Mouse (Mus musculus) inflammation-experienced regulatory T-cells, adult 6 months (primary cell): Measurements from ENCODE around the gene Ccdc13. TPM values are rescaled to one million over a fixed set of nuclear protein-coding genes. Genes with fewer than 3 reads are reported as not detected.

Experiments
- ATAC-seq: one replicate; pipeline ENCODE4 v1.8.0; 2017
- polyA plus RNA-seq, 3 experiments: library from polyadenylated mRNA; unstranded; fragments of 100-300 nt; shearing (Covaris generic); gene quantifications; one replicate each; pipeline ENCODE4 v1.2.1; 2017

The Ccdc13 gene
- not detected for polyA plus RNA-seq

GRCm38 (mm10) chr9:121838829-121839621 is at the start of gene Ccdc13:
Ccdc13 (minus strand) TSS chr9:121839461.
- ATAC-seq, result no peak

- ATAC-seq, result no peak
Measured at GRCm38 (mm10) chr9:121882015-121882457, 42.8 kb upstream of the Ccdc13 start.

GRCm38 (mm10) chr9:121881301-121881700 is 42.0 kb upstream of the Ccdc13 start:
- ATAC-seq, result no peak

GRCm38 (mm10) chr9:121880840-121881239 is 41.6 kb upstream of the Ccdc13 start:
- ATAC-seq, result peak; percentile 75

DNA sequence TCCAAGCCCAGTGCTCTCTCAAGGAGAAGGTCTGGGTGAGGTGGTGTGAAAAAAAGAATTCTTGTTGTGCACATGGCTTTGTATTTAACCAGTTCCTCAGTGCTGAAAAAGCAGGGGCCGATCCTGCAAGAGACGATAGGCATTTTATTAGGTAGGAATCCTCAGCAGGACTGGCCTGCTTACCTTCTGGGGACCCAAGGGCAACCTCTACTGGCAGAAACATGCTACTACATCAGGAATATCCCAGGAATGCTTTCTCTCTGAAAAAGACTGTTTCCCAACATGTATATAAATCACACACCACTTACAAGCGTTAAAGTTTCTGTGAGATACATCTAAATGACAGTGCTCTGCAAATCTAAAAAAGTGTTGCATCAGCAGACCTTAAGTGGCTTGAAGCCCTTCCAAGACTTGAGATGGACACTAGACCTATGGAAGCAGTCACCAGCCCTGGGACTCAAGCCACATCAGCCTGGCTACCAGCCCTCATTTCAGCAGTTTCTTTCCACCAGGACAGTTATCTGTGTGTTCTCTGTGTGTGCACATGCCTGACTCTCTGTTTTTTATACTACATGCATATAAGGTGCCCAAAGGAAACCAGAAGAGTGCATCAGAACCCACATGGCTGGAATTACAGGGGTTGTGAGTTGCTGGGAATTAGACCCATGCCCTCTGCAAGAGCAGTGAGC is 37.9 kb upstream of the Ccdc13 start:
- no peak for ATAC-seq

DNA sequence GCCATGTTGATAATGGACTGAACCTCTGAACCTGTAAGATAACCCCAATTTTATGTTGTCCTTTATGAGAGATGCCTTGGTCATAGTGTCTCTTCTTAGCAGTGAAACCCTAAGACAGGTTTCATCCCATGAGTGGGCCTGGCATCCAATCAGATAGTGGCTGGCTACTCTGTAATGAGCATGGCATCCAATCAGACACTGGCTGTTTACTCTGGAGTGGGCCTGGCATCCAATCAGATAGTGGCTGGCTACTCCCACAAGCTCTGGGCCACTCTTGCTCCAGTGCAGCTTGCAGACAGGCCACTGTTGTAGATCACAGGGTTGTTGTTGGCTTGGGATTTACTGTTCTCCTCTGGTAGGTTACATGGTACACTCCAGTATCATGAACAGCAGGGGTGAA is 34.3 kb upstream of the Ccdc13 start:
- no peak for ATAC-seq

DNA sequence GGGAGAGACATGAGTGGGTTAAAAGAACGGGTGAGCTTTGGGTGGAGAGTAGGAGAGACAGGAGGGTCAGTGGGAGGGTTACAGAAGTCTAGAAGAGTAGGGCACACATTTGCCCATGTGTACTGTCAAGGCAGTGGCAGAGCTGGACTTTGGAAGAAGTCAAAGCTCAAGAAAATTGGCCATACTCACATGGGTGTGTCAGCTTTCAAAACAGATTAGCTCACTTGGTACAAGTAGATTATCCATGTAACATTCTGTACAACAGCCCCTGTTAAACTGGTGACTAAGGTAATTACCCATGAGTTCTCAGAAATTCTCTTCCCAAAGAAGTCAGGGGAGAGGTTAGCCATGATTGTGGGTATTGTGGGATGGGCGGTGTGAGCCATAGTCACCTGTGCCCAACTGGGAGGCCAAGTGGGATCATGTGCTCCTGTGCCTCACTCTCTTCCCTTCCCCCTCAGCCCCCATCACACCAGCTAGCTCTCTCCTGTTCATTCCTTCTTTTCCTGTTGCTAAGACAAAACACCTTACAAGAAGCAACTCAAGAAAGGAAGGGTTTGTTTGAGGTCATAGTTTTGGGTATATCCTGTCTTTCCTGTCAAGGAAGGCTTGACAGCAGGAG is 32.9 kb upstream of the Ccdc13 start:
- ATAC-seq, result no peak

- no peak for ATAC-seq
Measured at GRCm38 (mm10) chr9:121869973-121870515, 30.8 kb upstream of the Ccdc13 start.

DNA sequence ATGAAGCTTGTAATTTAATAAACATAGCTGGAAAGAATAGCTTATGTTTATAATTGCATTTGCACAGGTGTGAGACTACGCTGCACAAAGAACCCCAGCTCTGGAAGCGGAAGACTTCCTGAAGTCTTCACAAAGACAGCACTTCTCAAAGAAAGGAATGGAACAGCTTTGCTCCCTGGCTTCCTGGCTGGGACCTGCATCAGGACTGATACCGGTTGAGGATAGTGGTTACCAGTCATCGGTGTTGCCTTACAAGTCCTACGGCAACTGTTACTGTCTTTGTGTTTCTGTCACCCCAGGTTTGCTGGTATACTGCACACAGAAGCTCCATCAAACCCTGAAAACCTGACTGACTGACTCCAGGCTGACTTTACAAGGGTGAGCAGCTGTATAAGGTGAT is 30.2 kb upstream of the Ccdc13 start:
- ATAC-seq, result no peak

GRCm38 (mm10) chr9:121868236-121868635 is 29.0 kb upstream of the Ccdc13 start:
- no peak for ATAC-seq

DNA sequence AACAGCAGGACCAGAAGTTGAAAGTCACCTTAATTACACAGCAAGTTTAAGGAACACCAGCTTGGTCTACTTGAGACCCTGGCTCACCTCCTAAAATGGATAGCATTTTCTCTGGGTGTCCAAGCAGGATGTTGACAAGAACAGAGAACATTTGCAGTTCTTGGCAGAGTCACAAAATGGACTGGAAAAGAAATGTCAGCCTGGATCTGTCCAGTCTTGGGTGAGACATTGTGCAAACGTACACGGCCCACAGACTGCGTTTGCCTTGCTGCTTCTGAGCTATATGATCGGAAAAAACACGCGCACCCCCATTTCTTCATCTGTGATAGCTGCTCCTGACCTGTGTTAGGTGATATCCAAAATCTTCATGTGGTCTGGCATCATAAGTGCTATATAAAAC is 28.4 kb upstream of the Ccdc13 start:
- ATAC-seq, result no peak

DNA sequence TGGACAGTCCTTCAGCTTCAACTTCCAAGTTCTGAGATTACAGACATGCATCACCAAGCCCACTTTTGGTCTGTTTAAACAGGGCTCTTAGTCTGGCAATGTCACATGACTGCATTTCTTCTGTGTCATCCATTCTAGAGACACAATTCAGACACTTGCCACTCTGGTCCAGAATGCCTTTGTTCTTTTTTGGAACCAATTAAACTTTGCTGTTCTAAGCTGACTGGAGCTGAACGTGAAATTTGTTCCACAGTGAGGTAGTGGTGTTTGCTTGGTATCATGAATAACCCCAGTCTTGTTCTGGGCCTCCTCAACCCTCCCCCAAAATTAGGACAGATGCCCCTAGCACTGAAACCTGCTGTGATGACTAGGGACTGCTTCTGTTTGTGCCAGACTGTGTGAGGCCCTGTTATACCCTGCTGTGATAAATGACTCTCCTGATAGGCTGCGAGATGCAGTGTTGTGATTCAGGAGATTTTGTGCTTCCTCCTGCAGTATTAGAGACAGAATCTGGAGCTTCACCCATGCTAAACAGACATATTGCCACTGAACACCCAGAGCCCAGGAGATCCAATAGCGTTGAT is 26.3 kb upstream of the Ccdc13 start:
- no peak for ATAC-seq

GRCm38 (mm10) chr9:121864837-121865236 is 25.6 kb upstream of the Ccdc13 start:
- ATAC-seq, result no peak

DNA sequence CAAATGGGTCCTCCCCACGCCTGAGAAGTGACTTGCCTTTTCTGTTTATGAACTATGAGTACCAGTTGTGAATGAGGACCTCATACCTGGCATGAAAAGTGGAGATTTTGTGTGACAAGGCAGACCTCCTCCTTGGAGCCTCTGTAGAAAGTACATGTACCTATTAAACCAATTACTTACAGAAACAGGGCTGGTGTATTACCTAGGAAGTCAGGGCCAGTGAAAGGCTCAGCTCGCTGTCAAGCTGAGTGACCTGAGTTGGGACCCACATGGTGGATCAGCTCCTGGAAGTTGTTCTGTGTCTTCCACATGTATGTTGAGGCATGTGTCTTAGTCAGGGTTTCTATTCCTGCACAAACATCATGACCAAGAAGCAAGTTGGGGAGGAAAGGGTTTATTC is 21.7 kb upstream of the Ccdc13 start:
- no peak for ATAC-seq

DNA sequence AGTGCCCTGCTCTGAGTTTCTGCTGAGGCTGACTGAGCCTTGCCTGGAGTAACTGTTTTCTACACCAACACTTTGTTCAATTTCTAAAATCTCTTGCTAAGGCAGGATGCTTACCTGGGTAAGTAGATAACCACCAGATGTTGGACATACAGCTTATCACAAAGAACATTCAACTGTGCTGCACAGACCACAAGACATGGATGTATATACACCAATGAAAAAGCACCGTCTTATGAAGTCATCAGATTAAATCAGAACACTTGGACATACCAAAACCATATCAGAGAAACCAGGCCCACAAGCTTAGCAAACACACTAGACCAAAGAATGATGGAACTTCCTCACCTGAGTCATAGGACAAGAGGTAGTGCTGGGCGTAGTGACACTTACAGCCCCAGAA is 20.1 kb upstream of the Ccdc13 start:
- no peak for ATAC-seq

GRCm38 (mm10) chr9:121858153-121858488 is 18.9 kb upstream of the Ccdc13 start, which contains the start of gene Higd1a:
Higd1a (minus strand) TSS chr9:121858362.
- ATAC-seq, result no peak

DNA sequence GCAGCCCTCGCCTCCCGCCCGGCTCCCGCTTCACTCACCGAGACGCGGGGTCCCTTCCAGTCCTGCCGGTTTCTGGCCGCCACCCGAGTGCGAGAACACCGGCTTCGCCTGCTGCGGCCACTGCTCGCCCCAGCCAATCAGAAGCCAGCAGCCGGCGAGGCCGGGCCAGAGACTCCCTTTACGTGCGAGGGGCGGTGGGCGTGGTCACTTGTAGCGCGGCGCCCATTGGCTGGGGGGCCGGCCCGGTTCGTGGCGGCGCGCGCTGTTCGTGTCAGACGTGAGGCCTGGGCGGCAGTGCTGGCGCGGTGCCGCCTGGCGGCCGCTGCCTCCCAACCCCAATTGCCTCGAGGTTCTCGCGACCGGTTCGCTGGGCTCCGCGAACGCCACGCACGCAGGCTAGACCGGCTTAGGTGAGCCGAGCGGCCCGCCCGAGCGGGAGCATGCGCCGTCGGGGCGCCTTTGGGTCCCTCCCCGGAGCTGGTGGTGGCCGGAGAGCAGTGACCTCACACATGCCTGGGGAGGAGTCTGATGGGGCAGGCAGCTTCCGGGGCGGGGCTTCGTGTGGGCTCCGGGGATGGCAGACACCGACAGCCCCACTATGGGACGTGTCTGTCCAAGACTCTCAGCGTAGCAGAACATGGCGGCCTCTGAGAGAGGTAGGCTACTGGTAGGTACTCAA is 18.4 kb upstream of the Ccdc13 start:
- ATAC-seq, result peak; percentile 91

DNA sequence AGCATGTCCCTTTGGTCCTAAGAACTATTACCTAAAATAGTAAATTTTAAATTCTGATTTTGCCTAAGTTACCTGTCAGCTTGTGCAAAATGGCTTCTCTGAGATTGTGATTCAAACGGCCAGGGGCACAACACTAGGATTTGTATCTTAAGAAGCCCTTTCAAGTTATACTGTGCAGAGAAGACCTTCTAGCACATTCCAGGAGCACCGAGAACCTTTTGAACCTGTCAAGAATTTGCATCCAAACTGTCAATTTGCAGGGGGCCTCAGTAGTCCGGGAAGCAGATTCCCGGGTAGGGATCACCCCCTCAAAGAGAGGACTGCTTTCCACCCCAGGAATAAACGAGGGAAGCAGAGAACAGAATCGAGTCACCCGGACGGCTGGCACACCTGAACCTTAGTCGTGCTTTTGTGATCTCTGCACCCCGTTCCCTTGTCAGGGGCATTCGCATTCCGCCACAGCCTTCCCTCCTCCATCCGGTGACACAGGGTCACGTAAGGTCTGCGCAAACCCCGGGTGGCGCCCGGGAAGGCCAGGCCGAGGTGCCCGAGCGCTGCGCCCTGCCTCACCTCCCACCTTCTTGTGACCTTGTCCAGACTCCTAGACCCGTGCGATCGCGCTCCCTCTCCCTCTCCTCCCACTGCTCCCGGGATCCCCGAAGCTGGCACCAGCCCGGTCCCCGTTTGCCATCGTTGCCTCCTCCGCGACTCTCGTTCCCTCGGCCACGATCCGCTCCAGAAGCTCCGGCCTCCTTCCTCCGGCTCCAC is 17.6 kb upstream of the Ccdc13 start:
- ATAC-seq, result peak; percentile 53

DNA sequence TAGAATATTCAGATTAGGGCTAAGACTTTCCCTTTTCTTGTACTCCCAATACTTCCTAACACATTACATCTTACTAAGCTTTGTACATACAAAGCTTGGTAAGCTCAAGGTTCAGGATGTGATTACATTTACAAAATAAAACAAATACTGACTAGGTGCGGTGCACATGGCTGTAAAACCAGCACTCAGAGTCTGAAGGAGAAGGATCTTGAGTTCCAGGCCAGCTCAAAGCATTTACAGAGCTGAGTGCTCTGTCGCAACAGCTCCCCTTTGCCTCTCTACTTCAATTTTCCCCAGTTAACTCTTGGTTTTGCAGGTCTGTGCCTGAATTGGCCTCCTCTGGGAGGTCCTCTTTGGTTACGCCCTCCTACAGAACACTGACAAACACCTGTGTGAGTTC is 15.0 kb upstream of the Ccdc13 start:
- ATAC-seq, result no peak

- ATAC-seq, result no peak
Measured at GRCm38 (mm10) chr9:121847842-121848241, 8.6 kb upstream of the Ccdc13 start.

DNA sequence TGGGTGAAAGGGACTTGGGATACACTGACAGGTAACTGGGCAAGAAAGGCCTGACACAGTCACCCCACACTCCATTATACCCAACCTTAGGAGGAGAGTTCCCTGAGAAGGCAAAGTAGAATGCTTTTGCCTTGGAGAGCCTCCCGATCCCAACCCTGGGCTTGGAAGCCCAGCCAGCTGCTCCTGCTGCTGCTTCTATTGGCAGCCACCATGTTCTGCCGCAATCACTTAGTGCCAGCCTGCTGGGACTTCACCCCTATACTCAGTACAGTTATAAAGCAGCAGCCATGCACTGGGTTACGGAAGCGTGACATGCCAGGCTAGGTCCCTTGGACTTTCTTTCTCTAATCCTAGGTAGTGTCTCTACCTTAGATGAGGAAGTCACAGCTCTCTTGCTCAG is 7.9 kb upstream of the Ccdc13 start:
- no peak for ATAC-seq
